Mouse (Mus musculus): Measurements from ENCODE around the gene Ccdc124.

The Ccdc124 gene

GRCm38 (mm10) chr8:70873364-70873985, at the start of gene Ccdc124:
TSS of gene Ccdc124 (minus strand) at chr8:70873935.
- peak; percentile 93 to 95 for DNase-seq (ENCODE audit: low read depth in 2 of 2, low spot score in 2 of 2)

GRCm38 (mm10) chr8:70920049-70920922, 46.6 kb upstream of the Ccdc124 start:
- no peak for DNase-seq (ENCODE audit: low read depth in 2 of 2, low spot score in 2 of 2)

GRCm38 (mm10) chr8:70914704-70915103, 41.0 kb upstream of the Ccdc124 start:
- no peak for DNase-seq (ENCODE audit: low read depth in 2 of 2, low spot score in 2 of 2)

- no peak for DNase-seq (ENCODE audit: low read depth in 2 of 2, low spot score in 2 of 2)
These were observed 39.8 kb upstream of the Ccdc124 start for GRCm38 (mm10) chr8:70913523-70913922.

GRCm38 (mm10) chr8:70912955-70913354, 39.2 kb upstream of the Ccdc124 start:
- no peak for DNase-seq (ENCODE audit: low read depth in 2 of 2, low spot score in 2 of 2)

- DNase-seq (ENCODE audit: low read depth in 2 of 2, low spot score in 2 of 2), result no peak
These were observed 37.9 kb upstream of the Ccdc124 start for GRCm38 (mm10) chr8:70911596-70911995.

- DNase-seq (ENCODE audit: low read depth in 2 of 2, low spot score in 2 of 2), result no peak
These were observed 33.8 kb upstream of the Ccdc124 start for GRCm38 (mm10) chr8:70907518-70907917.

GRCm38 (mm10) chr8:70905831-70906736, 32.3 kb upstream of the Ccdc124 start, which contains the start of gene Map1s:
TSS of gene Map1s (plus strand) at chr8:70905932.
- peak; percentile 54 to 60 for DNase-seq (ENCODE audit: low read depth in 2 of 2, low spot score in 2 of 2)

GRCm38 (mm10) chr8:70905463-70905830, 31.7 kb upstream of the Ccdc124 start:
- DNase-seq (ENCODE audit: low read depth in 2 of 2, low spot score in 2 of 2), result no peak

GRCm38 (mm10) chr8:70904532-70904931, 30.8 kb upstream of the Ccdc124 start:
- DNase-seq (ENCODE audit: low read depth in 2 of 2, low spot score in 2 of 2), result no peak

- DNase-seq (ENCODE audit: low read depth in 2 of 2, low spot score in 2 of 2), result no peak
These were observed 29.8 kb upstream of the Ccdc124 start for GRCm38 (mm10) chr8:70903582-70903981.

GRCm38 (mm10) chr8:70903112-70903511, 29.4 kb upstream of the Ccdc124 start:
- DNase-seq (ENCODE audit: low read depth in 2 of 2, low spot score in 2 of 2), result no peak

- DNase-seq (ENCODE audit: low read depth in 2 of 2, low spot score in 2 of 2), result no peak
These were observed 28.5 kb upstream of the Ccdc124 start for GRCm38 (mm10) chr8:70902211-70902610.

- DNase-seq (ENCODE audit: low read depth in 2 of 2, low spot score in 2 of 2), result no peak
These were observed 27.2 kb upstream of the Ccdc124 start for GRCm38 (mm10) chr8:70900872-70901387.

GRCm38 (mm10) chr8:70899226-70899625, 25.5 kb upstream of the Ccdc124 start:
- DNase-seq (ENCODE audit: low read depth in 2 of 2, low spot score in 2 of 2), result no peak

GRCm38 (mm10) chr8:70898661-70899198, 25.0 kb upstream of the Ccdc124 start:
- no peak for DNase-seq (ENCODE audit: low read depth in 2 of 2, low spot score in 2 of 2)

- DNase-seq (ENCODE audit: low read depth in 2 of 2, low spot score in 2 of 2), result peak; percentile 79 to 85
These were observed 24.1 kb upstream of the Ccdc124 start for GRCm38 (mm10) chr8:70897681-70898413.

- peak; percentile 89 to 92 for DNase-seq (ENCODE audit: low read depth in 2 of 2, low spot score in 2 of 2)
These were observed 23.4 kb upstream of the Ccdc124 start, which contains the start of gene Rpl18a for GRCm38 (mm10) chr8:70897021-70897680. TSS of gene Rpl18a (minus strand) at chr8:70897412.

GRCm38 (mm10) chr8:70896316-70897020, 22.7 kb upstream of the Ccdc124 start:
- no peak for DNase-seq (ENCODE audit: low read depth in 2 of 2, low spot score in 2 of 2)

Measured in CD8-positive naive resting alpha-beta T cell, adult 2 months (primary cell).